ENCODE assay signal across 18 mouse cellular contexts in genomic region chr3:86135886-86136563, GRCm38 (mm10). TPM values are rescaled to one million over a fixed set of nuclear protein-coding genes. Genes with fewer than 3 reads are reported as not detected.
A peak's percentile ranks its signal among the peaks of the same experiment; 100 is the strongest.
DNase-seq lines count a peak whose midpoint lies in the region; ATAC-seq and TF ChIP-seq lines count a peak whose summit lies in the region.
"Had no signal": no experiment of that assay in that cellular context is flagged by ENCODE, and none has a peak within 500 bp of the region (broad histone marks: within the 10 kb centered on the region; RNA-seq: fewer than 3 reads in every experiment).

No protein-coding gene starts in this region.

- peaks cover 8% of the 10 kb centered on the region for H3K4me1 ChIP-seq in intestine, embryonic 14.5 days (replicated peaks; ENCODE audit: control insufficient read depth, insufficient read depth, low read length)
- 0 out of 2 replicates have a peak, but pooled peaks cover 6% of the 10 kb centered on the region for H3K4me1 ChIP-seq in intestine, postnatal 0 days (replicated peaks; ENCODE audit: control insufficient read depth, insufficient read depth, low read length)
- peaks cover 8% of the 10 kb centered on the region; the same call in 1 of the 2 replicates for H3K4me1 ChIP-seq in stomach, embryonic 16.5 days (ENCODE audit: control insufficient read depth, insufficient read depth, low read length)
- H3K4me1 ChIP-seq in stomach, postnatal 0 days (replicated peaks; ENCODE audit: control insufficient read depth, insufficient read depth), result no peaks in the 10 kb centered on the region
- H3K4me1 ChIP-seq in liver, embryonic 12.5 days, result peaks cover 56% of the 10 kb centered on the region

- no peaks in the 10 kb centered on the region for H3K9me3 ChIP-seq in intestine, embryonic 14.5 days (ENCODE audit: control insufficient read depth, low read length)
- H3K9me3 ChIP-seq in intestine, postnatal 0 days (ENCODE audit: control insufficient read depth), result no peaks in the 10 kb centered on the region
- H3K9me3 ChIP-seq in stomach, embryonic 16.5 days (replicated peaks; ENCODE audit: control insufficient read depth, low read length), result no peaks in the 10 kb centered on the region
- no peaks in the 10 kb centered on the region for H3K9me3 ChIP-seq in stomach, postnatal 0 days (ENCODE audit: control insufficient read depth, low read length)
- H3K9me3 ChIP-seq in liver, embryonic 12.5 days (replicated peaks), result no peaks in the 10 kb centered on the region
- H3K9me3 ChIP-seq: embryonic facial prominence, embryonic 13.5 days; heart, embryonic 13.5 days; limb, embryonic 15.5 days; midbrain, embryonic 12.5 days had no signal

- H3K9ac ChIP-seq in intestine, embryonic 14.5 days (ENCODE audit: low read length), result no peak overlapping the region
- no peak overlapping the region for H3K9ac ChIP-seq in intestine, postnatal 0 days (ENCODE audit: low read depth, low read length)
- no peak overlapping the region for H3K9ac ChIP-seq in stomach, embryonic 16.5 days (ENCODE audit: low read length)
- H3K9ac ChIP-seq in stomach, postnatal 0 days (ENCODE audit: low read length), result no peak overlapping the region
- no peak overlapping the region for H3K9ac ChIP-seq in liver, embryonic 12.5 days
- H3K9ac ChIP-seq: embryonic facial prominence, embryonic 13.5 days; heart, embryonic 13.5 days; limb, embryonic 15.5 days; midbrain, embryonic 12.5 days had no signal

- H3K27ac ChIP-seq in intestine, embryonic 14.5 days (ENCODE audit: low read depth), result no peak overlapping the region
- no peak overlapping the region for H3K27ac ChIP-seq in intestine, postnatal 0 days (ENCODE audit: low read depth, low read length)
- no peak overlapping the region for H3K27ac ChIP-seq in stomach, embryonic 16.5 days (ENCODE audit: low read length)
- no peak overlapping the region for H3K27ac ChIP-seq in stomach, postnatal 0 days (replicated peaks)
- H3K27ac ChIP-seq in liver, embryonic 12.5 days, result peak overlapping the region; percentile 51
- H3K27ac ChIP-seq: embryonic facial prominence, embryonic 13.5 days; heart, embryonic 13.5 days; hindbrain, postnatal 0 days; limb, embryonic 15.5 days; midbrain, embryonic 12.5 days had no signal

- TF ChIP-seq EP300 in stomach, postnatal 0 days (optimal IDR thresholded peaks at IDR 0.05), result no peak

- H3K4me2 ChIP-seq in intestine, embryonic 14.5 days (ENCODE audit: low read length), result no peak overlapping the region
- H3K4me2 ChIP-seq in intestine, postnatal 0 days (replicated peaks; ENCODE audit: low read depth), result no peak overlapping the region
- no peak overlapping the region for H3K4me2 ChIP-seq in stomach, embryonic 16.5 days (ENCODE audit: low read depth, low read length)
- H3K4me2 ChIP-seq in stomach, postnatal 0 days (replicated peaks; ENCODE audit: low read depth), result no peak overlapping the region
- no peak overlapping the region for H3K4me2 ChIP-seq in liver, embryonic 12.5 days
- H3K4me2 ChIP-seq: embryonic facial prominence, embryonic 13.5 days; heart, embryonic 13.5 days; limb, embryonic 15.5 days; midbrain, embryonic 12.5 days had no signal

- peaks cover 76% of the 10 kb centered on the region for H3K36me3 ChIP-seq in intestine, embryonic 14.5 days (ENCODE audit: control insufficient read depth, insufficient read depth, low read length)
- peaks cover 60% of the 10 kb centered on the region for H3K36me3 ChIP-seq in intestine, postnatal 0 days (ENCODE audit: control insufficient read depth, insufficient read depth)
- H3K36me3 ChIP-seq in stomach, embryonic 16.5 days (ENCODE audit: control insufficient read depth, insufficient read depth, low read length), result peaks cover 47% of the 10 kb centered on the region
- H3K36me3 ChIP-seq in stomach, postnatal 0 days (ENCODE audit: control insufficient read depth, insufficient read depth, low read length), result peaks cover 10% of the 10 kb centered on the region
- H3K36me3 ChIP-seq in liver, embryonic 12.5 days, result peaks cover 70% of the 10 kb centered on the region

- peak; percentile 14; the same call in 1 of the 2 replicates for ATAC-seq in intestine, embryonic 14.5 days (replicated peaks; ENCODE audit: low FRiP score, low TSS enrichment, low read depth)
- ATAC-seq in intestine, postnatal 0 days, result no peak
- ATAC-seq in stomach, embryonic 16.5 days (ENCODE audit: insufficient read depth, low FRiP score), result 0 out of 2 replicates have a peak, but pooled peaks have one; percentile 12
- ATAC-seq in stomach, postnatal 0 days (ENCODE audit: low FRiP score, low TSS enrichment), result no peak
- ATAC-seq in liver, embryonic 12.5 days, result peak; percentile 70
- ATAC-seq: forebrain, embryonic 14.5 days; hindbrain, postnatal 0 days had no signal

- TF ChIP-seq CTCF in intestine, postnatal 0 days (IDR thresholded peaks at IDR 0.05; ENCODE audit: low read depth), result no peak
- TF ChIP-seq CTCF in stomach, postnatal 0 days (IDR thresholded peaks at IDR 0.05; ENCODE audit: low read depth), result no peak

- no peak overlapping the region for H3K4me3 ChIP-seq in intestine, embryonic 14.5 days (ENCODE audit: low read depth, low read length)
- H3K4me3 ChIP-seq in intestine, postnatal 0 days (ENCODE audit: low read depth, low read length), result no peak overlapping the region
- no peak overlapping the region for H3K4me3 ChIP-seq in stomach, embryonic 16.5 days (replicated peaks; ENCODE audit: low read length)
- no peak overlapping the region for H3K4me3 ChIP-seq in stomach, postnatal 0 days (ENCODE audit: low read depth, low read length)
- H3K4me3 ChIP-seq in liver, embryonic 12.5 days, result no peak overlapping the region
- H3K4me3 ChIP-seq: embryonic facial prominence, embryonic 13.5 days; heart, embryonic 13.5 days; limb, embryonic 15.5 days; midbrain, embryonic 12.5 days; myocyte had no signal

- H3K27me3 ChIP-seq in intestine, embryonic 14.5 days (replicated peaks; ENCODE audit: control insufficient read depth, insufficient read depth, low read length), result no peaks in the 10 kb centered on the region
- H3K27me3 ChIP-seq in intestine, postnatal 0 days (replicated peaks; ENCODE audit: control insufficient read depth, insufficient read depth, low read length), result no peaks in the 10 kb centered on the region
- no peaks in the 10 kb centered on the region for H3K27me3 ChIP-seq in stomach, embryonic 16.5 days (ENCODE audit: control insufficient read depth, insufficient read depth, low read length)
- H3K27me3 ChIP-seq in stomach, postnatal 0 days (ENCODE audit: control insufficient read depth, insufficient read depth, low read length), result no peaks in the 10 kb centered on the region
- no peaks in the 10 kb centered on the region for H3K27me3 ChIP-seq in liver, embryonic 12.5 days (replicated peaks)
- H3K27me3 ChIP-seq: embryonic facial prominence, embryonic 13.5 days; heart, embryonic 13.5 days; limb, embryonic 15.5 days; midbrain, embryonic 12.5 days had no signal

- no peak for DNase-seq in intestine, embryonic 14.5 days (ENCODE audit: low spot score)
- DNase-seq in stomach, postnatal 0 days (ENCODE audit: low spot score), result no peak
- no peak for DNase-seq in adrenal gland, postnatal 25 days
- no peak for DNase-seq in adrenal gland, adult 18-20 months (ENCODE audit: low spot score in 2 of 2)
- DNase-seq: adrenal gland, adult 8-10 months; cerebellum, adult 8-10 months; heart, postnatal 4 days; kidney, adult 9 months had no signal

- WGBS in intestine, embryonic 14.5 days, result 88% methylated on average over 6 of the region's 6 CpGs
- WGBS in intestine, postnatal 0 days, result 71% methylated on average over 6 of the region's 6 CpGs
- 78% methylated on average over 6 of the region's 6 CpGs for WGBS in stomach, embryonic 16.5 days
- 82% methylated on average over 6 of the region's 6 CpGs for WGBS in stomach, postnatal 0 days
- WGBS in liver, embryonic 12.5 days (ENCODE audit: insufficient replicate concordance), result 42% methylated on average over 6 of the region's 6 CpGs

RNA-seq across cellular contexts. Expression of gene Rps3a1, which starts 6.5 kb away (rescaled TPM):
- 1,532 and 1,540 TPM in 2 replicates for polyA plus RNA-seq in intestine, embryonic 14.5 days (2014; fragmentation: Nextera tagmentation; extraction: Ambion mirVana)
- 788 and 816 TPM in 2 replicates for polyA plus RNA-seq in intestine, postnatal 0 days (2015; fragmentation: Nextera tagmentation; extraction: Ambion mirVana)
- polyA plus RNA-seq in stomach, embryonic 16.5 days (2015; fragmentation: Nextera tagmentation; extraction: Ambion mirVana), result 1,099 and 1,216 TPM in 2 replicates
- polyA plus RNA-seq in stomach, postnatal 0 days (2015; fragmentation: Nextera tagmentation; extraction: Ambion mirVana), result 1,183 and 1,198 TPM in 2 replicates
- 1,175 and 1,195 TPM in 2 replicates for polyA plus RNA-seq in liver, embryonic 12.5 days (2016; fragmentation: Nextera tagmentation; extraction: Ambion mirVana)
- 721 and 784 TPM in 2 replicates for total RNA-seq in adrenal gland, postnatal 25 days (2021)
- total RNA-seq in adrenal gland, adult 18-20 months (2021), result 100 to 1,000 TPM; 724 to 824 TPM

Comparison
In these comparisons a context has a peak if more than half of its experiments do, and no peak if none do; other contexts are left out.
1. ATAC-seq: peak in intestine, embryonic 14.5 days (single experiment), stomach, embryonic 16.5 days (single experiment) and liver, embryonic 12.5 days (single experiment); none in intestine, postnatal 0 days (single experiment) and stomach, postnatal 0 days (single experiment).